9 mouse cellular contexts compared by ENCODE assay signal in genomic region chr4:59756332-59757082, GRCm38 (mm10). TPM values are rescaled to one million over a fixed set of nuclear protein-coding genes. Genes with fewer than 3 reads are reported as not detected.
DNase-seq lines count a peak whose midpoint lies in the region; ATAC-seq and TF ChIP-seq lines count a peak whose summit lies in the region.
"Had no signal": no experiment of that assay in that cellular context is flagged by ENCODE, and none has a peak within 500 bp of the region (broad histone marks: within the 10 kb centered on the region; RNA-seq: fewer than 3 reads in every experiment).

No protein-coding gene starts in this region.

- no peak for ATAC-seq in heart, postnatal 0 days (ENCODE audit: insufficient read depth, low read depth)
- no peak for ATAC-seq in granulocyte monocyte progenitor cell, adult 5-6 weeks (replicated peaks; ENCODE audit: poor library complexity, severe bottlenecking)
- no peak for ATAC-seq in erythroblast, adult 5-6 weeks (replicated peaks; ENCODE audit: low FRiP score, poor library complexity, severe bottlenecking)

- no peaks in the 10 kb centered on the region for H3K9me3 ChIP-seq in heart, postnatal 0 days (replicated peaks; ENCODE audit: control insufficient read depth, low read length)
- H3K9me3 ChIP-seq: limb, embryonic 13.5 days had no signal

- no peak for TF ChIP-seq EP300 in heart, postnatal 0 days (IDR thresholded peaks at IDR 0.05; ENCODE audit: low read depth)

- H3K36me3 ChIP-seq in heart, postnatal 0 days (replicated peaks; ENCODE audit: control insufficient read depth, insufficient read depth, low read length) = peaks cover 8% of the 10 kb centered on the region; the same call in 1 of the 2 replicates

- peak; percentile 98 for DNase-seq in 3T3-L1 (ENCODE audit: low read depth, low spot score)
- DNase-seq in MN1 (ENCODE audit: low spot score) = peak; percentile 75
- peak; percentile 85 to 94 for DNase-seq in cerebellum, postnatal 25 days
- peak; percentile 71 for DNase-seq in heart, postnatal 0 days (ENCODE audit: low spot score)
- peak; percentile 52 for DNase-seq in left cerebral cortex, adult 11 months (ENCODE audit: low spot score)
- peak; percentile 87 to 90 for DNase-seq in right cerebral cortex, postnatal 10 days (ENCODE audit: low spot score in 2 of 2)

- no peak overlapping the region for H3K4me3 ChIP-seq in heart, postnatal 0 days (ENCODE audit: low read depth, low read length)
- H3K4me3 ChIP-seq: limb, embryonic 13.5 days had no signal

- 0 out of 2 replicates have a peak overlapping the region, but pooled peaks have one; percentile 9 for H3K4me2 ChIP-seq in heart, postnatal 0 days (ENCODE audit: low read depth, low read length)
- H3K4me2 ChIP-seq: limb, embryonic 13.5 days had no signal

- H3K27ac ChIP-seq in heart, postnatal 0 days (ENCODE audit: low read depth) = no peak overlapping the region
- H3K27ac ChIP-seq: limb, embryonic 13.5 days had no signal

- peaks cover 35% of the 10 kb centered on the region for H3K4me1 ChIP-seq in heart, postnatal 0 days (ENCODE audit: control insufficient read depth, insufficient read depth)

- no peaks in the 10 kb centered on the region for H3K27me3 ChIP-seq in heart, postnatal 0 days (ENCODE audit: control insufficient read depth, insufficient read depth, low read length)
- H3K27me3 ChIP-seq: limb, embryonic 13.5 days had no signal

- no peak for TF ChIP-seq CTCF in heart, postnatal 0 days (IDR thresholded peaks at IDR 0.05; ENCODE audit: low read depth)

- H3K9ac ChIP-seq in heart, postnatal 0 days (replicated peaks; ENCODE audit: low read depth, low read length) = no peak overlapping the region
- H3K9ac ChIP-seq: limb, embryonic 13.5 days had no signal

- WGBS in heart, postnatal 0 days = 45% methylated on average over 9 of the region's 9 CpGs

RNA-seq across cellular contexts. Expression of gene Inip, which starts 44.9 kb away (rescaled TPM):
- 10.3 and 17.3 TPM in 2 replicates for total RNA-seq in heart, postnatal 0 days (2014; rRNA removed; ENCODE audit: low replicate concordance)
- 23.6 and 25.2 TPM in 2 replicates for polyA plus RNA-seq in heart, postnatal 0 days (2015; fragmentation: Nextera tagmentation; extraction: Ambion mirVana)
- 49.9 and 71.0 TPM in 2 replicates for total RNA-seq in granulocyte monocyte progenitor cell, adult 5-6 weeks (2014; fragmentation: Nextera tagmentation)
- 55.9 and 60.1 TPM in 2 replicates for total RNA-seq in granulocyte monocyte progenitor cell, adult 5-6 weeks (2017)
- 4.2 and 11.1 TPM in 2 replicates for total RNA-seq in erythroblast, adult 5-6 weeks (2015; ENCODE audit: low replicate concordance)
- 7.0 and 14.1 TPM in 2 replicates for total RNA-seq in erythroblast, adult 5-6 weeks (2017; ENCODE audit: low replicate concordance)

RNA-seq across cellular contexts. Expression of gene Snx30, which starts 49.1 kb away (rescaled TPM):
- 3.7 and 4.5 TPM in 2 replicates for total RNA-seq in heart, postnatal 0 days (2014; rRNA removed; ENCODE audit: low replicate concordance)
- polyA plus RNA-seq in heart, postnatal 0 days (2015; fragmentation: Nextera tagmentation; extraction: Ambion mirVana) = 2.9 and 3.3 TPM in 2 replicates
- 18.8 and 23.8 TPM in 2 replicates for total RNA-seq in granulocyte monocyte progenitor cell, adult 5-6 weeks (2014; fragmentation: Nextera tagmentation)
- total RNA-seq in granulocyte monocyte progenitor cell, adult 5-6 weeks (2017) = 21.7 and 25.8 TPM in 2 replicates
- total RNA-seq in erythroblast, adult 5-6 weeks (2015; ENCODE audit: low replicate concordance) = 2.5 and 3.7 TPM in 2 replicates
- total RNA-seq in erythroblast, adult 5-6 weeks (2017; ENCODE audit: low replicate concordance) = 2.1 and 2.5 TPM in 2 replicates
